Mouse (Mus musculus): Measurements from ENCODE around the gene Mrln.

DNA sequence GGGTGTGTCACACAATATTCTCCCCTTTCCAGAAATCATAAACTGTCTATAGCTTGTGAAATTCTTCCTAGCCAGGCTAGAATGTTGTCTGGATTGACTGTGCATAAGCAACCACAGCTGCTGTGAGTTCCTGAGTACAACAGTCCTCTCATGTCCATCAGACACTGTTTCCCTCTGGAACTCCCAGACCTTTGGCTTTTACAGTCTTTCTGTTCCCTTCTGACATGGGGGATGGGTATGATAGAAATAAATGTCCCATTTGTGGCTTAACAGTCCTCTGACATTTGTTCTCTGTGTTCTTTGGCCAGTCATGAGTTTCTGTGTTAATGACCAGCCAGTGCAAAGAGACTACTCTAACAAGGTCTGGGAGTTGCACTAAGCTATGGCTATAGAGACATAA lies 22.1 kb downstream of the Mrln start:
- TF ChIP-seq POLR2A (IDR thresholded peaks at IDR 0.05; ENCODE audit: borderline replicate concordance, insufficient read depth, low read length) (no peak), CTCF (IDR thresholded peaks at IDR 0.05; ENCODE audit: borderline replicate concordance, insufficient read depth, low read depth, low read length) (no peak)
